Mouse (Mus musculus): ENCODE data around the gene Zcchc10.

Gene Zcchc10

DNA sequence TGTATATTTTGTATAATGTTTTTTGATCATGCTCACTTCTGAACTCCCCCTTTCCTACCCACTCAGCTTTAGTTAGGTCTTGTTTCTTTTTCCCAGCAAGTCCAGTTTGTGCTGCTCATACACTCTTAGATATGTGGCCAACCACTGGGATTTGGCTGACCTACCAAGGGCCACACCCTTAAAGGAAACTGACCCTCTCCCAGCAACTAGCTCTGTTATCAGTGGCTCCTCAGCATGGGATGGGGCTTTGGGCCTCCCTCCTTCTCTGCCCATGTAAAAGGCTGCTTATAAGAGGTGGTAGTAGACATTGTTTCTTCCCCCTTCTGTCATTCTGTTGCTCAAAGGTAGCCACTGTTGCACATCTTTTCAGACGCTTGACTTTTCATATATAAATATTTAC, 54.4 kb downstream of the Zcchc10 start:
- DNase-seq (ENCODE audit: low read depth, low spot score) = no peak
